Mouse (Mus musculus) bone marrow macrophage, adult 2 months (primary cell): ENCODE measurements around the gene Gm42742. TPM values are rescaled to one million over a fixed set of nuclear protein-coding genes. Genes with fewer than 3 reads are reported as not detected.

ENCODE experiments used
- H3K27ac ChIP-seq: 2 replicates; pipeline ENCODE4 v1.5.1; 2012; ENCODE audit warnings: low read depth, low read length; ENCODE audit not compliant: insufficient read depth
- H3K4me1 ChIP-seq: 2 replicates; pipeline ENCODE4 v1.6.1; 2012; ENCODE audit warnings: low read length; ENCODE audit not compliant: control insufficient read depth, insufficient read depth
- H3K4me3 ChIP-seq: 2 replicates; pipeline ENCODE4 v1.5.1; 2012; ENCODE audit warnings: mild to moderate bottlenecking, low read length, moderate library complexity; ENCODE audit not compliant: insufficient read depth
- CTCF ChIP-seq: IDR thresholded peaks from 2 replicates; pipeline ENCODE4 v1.5.1; 2012; ENCODE audit warnings: low read depth, mild to moderate bottlenecking, low read length, moderate library complexity
- POLR2A ChIP-seq: IDR thresholded peaks from 2 replicates; pipeline ENCODE4 v1.6.1; 2012; ENCODE audit warnings: mild to moderate bottlenecking, low read depth, low read length, borderline replicate concordance
- polyA plus RNA-seq: library from polyadenylated mRNA; stranded (reverse); fragments of >200 nt; gene quantifications from 2 replicates; pipeline ENCODE4 v1.2.4, GENCODE M21; 2012; ENCODE audit not compliant: missing spikeins, insufficient read depth, insufficient read length

Gm42742 gene
- polyA plus RNA-seq, 1 experiment: 31.3 TPM

DNA sequence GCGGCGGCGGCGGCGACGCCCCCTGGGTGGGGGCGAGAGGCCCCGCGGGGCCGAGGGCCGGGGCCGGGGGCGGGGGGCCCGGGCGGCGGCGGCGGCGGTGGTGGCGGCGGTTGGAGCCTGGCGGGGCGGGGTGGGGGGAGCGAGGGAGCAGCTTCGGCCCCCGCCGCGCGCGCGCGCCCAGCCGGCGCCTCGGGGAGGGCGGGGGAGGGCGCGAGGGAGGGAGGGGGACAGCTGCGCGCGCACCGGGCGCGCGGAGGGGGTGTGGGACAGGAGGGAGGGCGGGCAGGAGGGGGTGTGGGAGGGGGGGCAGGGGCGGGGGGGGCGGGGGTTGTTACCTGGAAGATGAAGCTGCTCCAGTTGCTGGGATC, 5.7 kb upstream of the Gm42742 start:
- Histone ChIP-seq H3K4me1 (peaks cover 30% of the 10 kb centered on the region), H3K27ac (peak overlapping the region; percentile 94), H3K4me3 (peak overlapping the region; percentile 76)
- TF ChIP-seq CTCF (no peak), POLR2A (no peak)

- Histone ChIP-seq H3K4me1 (peaks cover 31% of the 10 kb centered on the region), H3K4me3 (peak overlapping the region; percentile 76), H3K27ac (peak overlapping the region; percentile 94)
- TF ChIP-seq POLR2A (no peak), CTCF (no peak)
Measured at GRCm38 (mm10) chr7:127026161-127026600, 5.3 kb upstream of the Gm42742 start.

- peak overlapping the region; percentile 94 for H3K27ac ChIP-seq
- peak overlapping the region; percentile 76 for H3K4me3 ChIP-seq
- TF ChIP-seq POLR2A (no peak), CTCF (no peak)
- peaks cover 31% of the 10 kb centered on the region for H3K4me1 ChIP-seq
Measured at GRCm38 (mm10) chr7:127025556-127026160, 4.8 kb upstream of the Gm42742 start.

- H3K27ac ChIP-seq: peak overlapping the region; percentile 94
- H3K4me1 ChIP-seq: peaks cover 31% of the 10 kb centered on the region
- TF ChIP-seq CTCF (no peak), POLR2A (peak; percentile 22; the same call in 1 of the 2 replicates)
- peak overlapping the region; percentile 76 for H3K4me3 ChIP-seq
Measured at GRCm38 (mm10) chr7:127024755-127025555, 4.1 kb upstream of the Gm42742 start.

GRCm38 (mm10) chr7:127023896-127024690, 3.2 kb upstream of the Gm42742 start:
- no peak for TF ChIP-seq POLR2A
- TF ChIP-seq CTCF: no peak
- peaks cover 31% of the 10 kb centered on the region for H3K4me1 ChIP-seq
- H3K27ac ChIP-seq: peak overlapping the region; percentile 94
- peak overlapping the region; percentile 76 for H3K4me3 ChIP-seq

GRCm38 (mm10) chr7:127023272-127023691, 2.4 kb upstream of the Gm42742 start:
- TF ChIP-seq POLR2A (no peak), CTCF (no peak)
- H3K4me1 ChIP-seq: peaks cover 26% of the 10 kb centered on the region
- no peak overlapping the region for H3K27ac ChIP-seq
- H3K4me3 ChIP-seq: peak overlapping the region; percentile 25

GRCm38 (mm10) chr7:127022528-127023271, 1.8 kb upstream of the Gm42742 start:
- no peak overlapping the region for H3K27ac ChIP-seq
- peaks cover 21% of the 10 kb centered on the region for H3K4me1 ChIP-seq
- TF ChIP-seq CTCF: no peak
- H3K4me3 ChIP-seq: peak overlapping the region; percentile 25; the same call in 1 of the 2 replicates

GRCm38 (mm10) chr7:127021563-127022527, 948 bp upstream of the Gm42742 start:
- Histone ChIP-seq H3K4me1 (peaks cover 21% of the 10 kb centered on the region), H3K4me3 (no peak overlapping the region), H3K27ac (no peak overlapping the region)
- TF ChIP-seq CTCF: no peak
- no peak for TF ChIP-seq POLR2A
